Mouse (Mus musculus) lung, adult 2 months (tissue): Measurements from ENCODE around the gene Trim12c. TPM values are rescaled to one million over a fixed set of nuclear protein-coding genes. Genes with fewer than 3 reads are reported as not detected.
"Not testable (repeated sequence)": the region's sequence is repeated elsewhere in the genome, so short reads cannot be mapped to it uniquely, and the experiment has no call there.

Source experiments
- DNase-seq: peaks from one replicate; pipeline ENCODE4 v3.0.0; 2022
- H3K4me1 ChIP-seq: fragments of 200-500 bp; 2 replicates; pipeline ENCODE4 v1.6.1; 2011; ENCODE audit warnings: low read length; ENCODE audit not compliant: control insufficient read depth, insufficient read depth
- H3K4me3 ChIP-seq: fragments of 200-500 bp; replicated peaks from 2 replicates; pipeline ENCODE3; 2011; ENCODE audit warnings: low read depth, mild to moderate bottlenecking, control low read depth, low read length; ENCODE audit errors: extremely low read depth
- CTCF ChIP-seq: fragments of 200-500 bp; IDR thresholded peaks from 2 replicates; pipeline ENCODE4 v1.5.1; 2011; ENCODE audit warnings: mild to moderate bottlenecking, low read length, control low read depth; ENCODE audit not compliant: insufficient read depth
- POLR2A ChIP-seq: fragments of 200-500 bp; IDR thresholded peaks from 2 replicates; pipeline ENCODE4 v1.6.1; 2011; ENCODE audit warnings: low read depth, mild to moderate bottlenecking, control low read depth, low read length, borderline replicate concordance; ENCODE audit errors: extremely low read depth
- WGBS: fragments of 180-500 bp; shearing (Covaris S2); methylation state at CpG from one replicate; pipeline ENCODE4 v1.1.7; 2018; 5-methylcytosine and 5-hydroxymethylcytosine counted together
- polyA plus RNA-seq: library from polyadenylated mRNA; depleted of rRNA; stranded (reverse); fragments of >200 nt; gene quantifications from 2 replicates; pipeline ENCODE4 v1.2.3, GENCODE M21; 2012; rRNA removed

Trim12c gene
- polyA plus RNA-seq, result 3.2 and 3.8 TPM in 2 replicates

GRCm38 (mm10) chr7:104352717-104353599, at the start of gene Trim12c:
Trim12c (minus strand) TSS chr7:104353362.
- H3K4me1 ChIP-seq, result peaks cover 6% of the 10 kb centered on the region
- peak within 1 kb of the TSS; percentile 71 for H3K4me3 ChIP-seq
- under 1% methylated on average over 14 of the region's 14 CpGs for WGBS
- TF ChIP-seq CTCF (no peak), POLR2A (no peak; the same call in 1 of the 2 replicates)
- DNase-seq, result peak; percentile 63

GRCm38 (mm10) chr7:104401140-104401539, 48.0 kb upstream of the Trim12c start:
- Histone ChIP-seq H3K4me3 (no peak overlapping the region), H3K4me1 (peaks cover 5% of the 10 kb centered on the region)
- no peak for DNase-seq
- TF ChIP-seq CTCF, result no peak
- no peak for TF ChIP-seq POLR2A

- 64% methylated on average over 1 of the region's 1 CpGs for WGBS
- DNase-seq, result no peak
- no peak for TF ChIP-seq POLR2A
- no peak for TF ChIP-seq CTCF
- H3K4me1 ChIP-seq, result peaks cover 5% of the 10 kb centered on the region
- H3K4me3 ChIP-seq, result no peak within 1 kb of the TSS
These were observed 47.5 kb upstream of the Trim12c start, which contains the start of gene Trim30c for GRCm38 (mm10) chr7:104400698-104401097. Trim30c (minus strand) TSS chr7:104400837.

GRCm38 (mm10) chr7:104398492-104398891, 45.3 kb upstream of the Trim12c start:
- TF ChIP-seq CTCF (no peak), POLR2A (no peak)
- WGBS, result 67% methylated on average over 1 of the region's 1 CpGs
- H3K4me3 ChIP-seq, result no peak overlapping the region

GRCm38 (mm10) chr7:104369736-104370414, 16.7 kb upstream of the Trim12c start, which contains the start of gene Trim30b:
Trim30b (minus strand) TSS chr7:104369884.
- Histone ChIP-seq H3K4me1 (0 out of 2 replicates have a peak, but pooled peaks cover 5% of the 10 kb centered on the region), H3K4me3 (no peak within 1 kb of the TSS)
- no peak for TF ChIP-seq CTCF
- WGBS, result 73% methylated on average over 1 of the region's 1 CpGs
- DNase-seq, result peak; percentile 12

More at GRCm38 (mm10) chr7:104398492-104398891, 45.3 kb upstream of the Trim12c start:
- H3K4me1 ChIP-seq, result peaks cover 5% of the 10 kb centered on the region
- DNase-seq, result no peak

- DNase-seq, result no peak
- TF ChIP-seq CTCF (no peak), POLR2A (no peak)
- H3K4me3 ChIP-seq, result no peak overlapping the region
These were observed 13.2 kb upstream of the Trim12c start for GRCm38 (mm10) chr7:104366339-104366738.

GRCm38 (mm10) chr7:104353600-104353967, 422 bp upstream of the Trim12c start:
- 57% methylated on average over 2 of the region's 2 CpGs for WGBS
- DNase-seq, result no peak
- TF ChIP-seq POLR2A (no peak), CTCF (no peak)
- H3K4me1 ChIP-seq, result peaks cover 4% of the 10 kb centered on the region
- H3K4me3 ChIP-seq, result no peak overlapping the region

More at GRCm38 (mm10) chr7:104366339-104366738, 13.2 kb upstream of the Trim12c start:
- H3K4me1 ChIP-seq, result 0 out of 2 replicates have a peak, but pooled peaks cover 5% of the 10 kb centered on the region

GRCm38 (mm10) chr7:104348043-104348442, 5.1 kb downstream of the Trim12c start:
- DNase-seq, H3K4me1 ChIP-seq, H3K4me3 ChIP-seq: not testable (repeated sequence)
- 85% methylated on average over 4 of the region's 4 CpGs for WGBS

- 83% methylated on average over 4 of the region's 4 CpGs for WGBS
- not testable (repeated sequence) for DNase-seq, H3K4me1 ChIP-seq, H3K4me3 ChIP-seq
These were observed 12.4 kb downstream of the Trim12c start for GRCm38 (mm10) chr7:104340744-104341143.

GRCm38 (mm10) chr7:104335547-104335946, 17.6 kb downstream of the Trim12c start:
- DNase-seq, H3K4me1 ChIP-seq, H3K4me3 ChIP-seq: not testable (repeated sequence)
- 73% methylated on average over 3 of the region's 3 CpGs for WGBS

- not testable (repeated sequence) for H3K4me3 ChIP-seq
- WGBS, result 100% methylated on average over 2 of the region's 2 CpGs
These were observed 24.0 kb downstream of the Trim12c start, which contains the start of gene Trim34b for GRCm38 (mm10) chr7:104329171-104329570. Trim34b (plus strand) TSS chr7:104329471.

More at GRCm38 (mm10) chr7:104329171-104329570, 24.0 kb downstream of the Trim12c start, which contains the start of gene Trim34b:
- not testable (repeated sequence) for H3K4me1 ChIP-seq, DNase-seq
